Mouse (Mus musculus): ENCODE measurements around the gene Sh2d1b2. TPM values are rescaled to one million over a fixed set of nuclear protein-coding genes. Genes with fewer than 3 reads are reported as not detected.
"Not testable (repeated sequence)": the region's sequence is repeated elsewhere in the genome, so short reads cannot be mapped to it uniquely, and the experiment has no call there.

Gene Sh2d1b2
- not detected in 2 replicates for polyA plus RNA-seq (2015; fragmentation: Nextera tagmentation; extraction: Ambion mirVana)

DNA sequence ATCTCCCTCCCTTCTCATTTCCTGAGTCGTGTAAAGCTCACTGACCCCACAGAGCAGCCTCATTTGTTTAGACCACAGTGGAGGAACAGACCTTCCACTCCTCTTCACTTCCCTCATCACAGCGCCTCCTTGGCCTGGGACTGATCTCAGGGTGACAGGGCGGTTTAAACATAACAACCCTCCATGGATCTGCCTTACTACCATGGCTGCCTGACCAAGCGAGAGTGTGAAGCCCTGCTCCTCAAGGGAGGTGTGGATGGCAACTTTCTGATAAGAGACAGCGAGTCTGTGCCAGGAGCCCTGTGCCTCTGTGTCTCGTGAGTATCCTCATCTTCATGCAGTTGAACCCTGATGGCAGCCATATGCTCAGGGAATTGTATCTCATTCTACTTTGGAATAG lies at the start of gene Sh2d1b2:
Gene Sh2d1b2 (plus strand): TSS at position 62 of the 400 bp plus-strand sequence.
- H3K4me2 ChIP-seq; H3K9me3 ChIP-seq; H3K4me3 ChIP-seq; H3K4me1 ChIP-seq (replicated peaks); H3K36me3 ChIP-seq; ATAC-seq (ENCODE audit: low read depth); H3K27ac ChIP-seq (replicated peaks); H3K9ac ChIP-seq; H3K27me3 ChIP-seq: not testable (repeated sequence)
- WGBS, result 74% methylated on average over 6 of the region's 6 CpGs

DNA sequence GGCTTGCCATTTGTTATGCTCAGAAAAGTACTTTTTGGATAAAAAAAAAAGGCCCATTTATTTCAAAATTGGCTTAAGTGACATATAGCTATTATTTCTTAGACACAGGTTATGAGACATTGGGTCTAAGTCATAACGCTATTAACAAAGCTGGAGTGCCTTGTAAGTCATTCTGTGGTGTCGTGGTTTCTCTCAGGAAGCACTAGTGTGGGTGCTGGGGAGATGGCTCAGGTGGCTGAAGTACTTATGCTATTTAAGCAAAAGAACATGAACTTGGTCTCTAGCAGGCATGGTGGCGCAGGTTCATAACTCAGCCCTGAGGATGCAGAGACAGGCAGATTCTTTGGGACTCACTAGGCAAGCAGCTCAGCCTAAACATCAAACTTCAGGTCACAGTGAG lies 47.4 kb upstream of the Sh2d1b2 start:
- no peaks in the 10 kb centered on the region for H3K9me3 ChIP-seq
- H3K9ac ChIP-seq, result no peak overlapping the region
- no peak for ATAC-seq (ENCODE audit: low read depth)
- no peaks in the 10 kb centered on the region for H3K27me3 ChIP-seq
- 87% methylated on average over 3 of the region's 3 CpGs for WGBS
- H3K4me3 ChIP-seq, result no peak overlapping the region
- no peaks in the 10 kb centered on the region for H3K4me1 ChIP-seq (replicated peaks)
- no peak overlapping the region for H3K4me2 ChIP-seq
- H3K27ac ChIP-seq (replicated peaks), result no peak overlapping the region
- no peaks in the 10 kb centered on the region for H3K36me3 ChIP-seq

DNA sequence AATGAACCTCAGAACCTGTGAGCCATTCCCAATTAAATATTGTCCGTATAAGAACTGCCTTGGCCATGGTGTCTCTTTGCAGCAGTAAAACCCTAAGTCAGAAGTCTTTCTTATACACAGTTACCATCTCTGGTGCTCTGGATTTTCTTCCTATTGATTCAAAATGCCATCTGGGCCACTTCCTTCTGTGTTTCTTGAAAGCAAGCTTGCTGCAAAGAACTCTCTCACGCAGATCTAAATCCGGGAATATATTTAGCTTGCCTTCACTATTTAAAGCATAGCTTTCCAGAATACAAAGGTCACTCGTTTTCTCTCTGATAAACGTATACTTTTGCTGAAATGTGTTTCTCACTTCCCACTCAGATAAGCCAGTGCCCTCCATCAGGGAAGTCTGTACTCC lies 46.0 kb upstream of the Sh2d1b2 start:
- no peak overlapping the region for H3K4me3 ChIP-seq
- ATAC-seq (ENCODE audit: low read depth), result no peak
- H3K27ac ChIP-seq (replicated peaks), result no peak overlapping the region
- H3K9ac ChIP-seq, result no peak overlapping the region
- no peaks in the 10 kb centered on the region for H3K27me3 ChIP-seq
- no peaks in the 10 kb centered on the region for H3K9me3 ChIP-seq
- H3K4me1 ChIP-seq (replicated peaks), result no peaks in the 10 kb centered on the region
- no peak overlapping the region for H3K4me2 ChIP-seq
- H3K36me3 ChIP-seq, result no peaks in the 10 kb centered on the region
- 89% methylated on average over 5 of the region's 5 CpGs for WGBS

DNA sequence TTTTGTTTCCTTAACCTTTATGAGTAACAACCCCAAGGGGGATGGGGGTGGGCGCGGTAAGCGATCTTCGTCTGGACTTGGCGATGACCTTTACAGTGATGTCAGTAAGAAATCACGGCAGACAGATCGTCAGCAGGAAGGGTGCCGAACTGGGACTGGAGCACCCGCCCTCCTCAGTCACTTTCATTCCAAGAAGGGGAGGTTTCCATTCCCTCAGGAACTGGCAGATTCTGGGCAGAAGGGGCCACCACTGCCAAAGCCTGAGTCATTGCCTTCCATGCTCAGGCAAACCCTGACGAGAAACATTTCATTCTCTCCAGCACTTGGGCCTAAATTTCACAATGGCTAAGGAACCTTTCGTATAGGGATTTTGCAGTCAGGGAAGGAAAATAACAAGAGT lies 43.9 kb upstream of the Sh2d1b2 start:
- no peak overlapping the region for H3K4me3 ChIP-seq
- H3K27me3 ChIP-seq, result no peaks in the 10 kb centered on the region
- no peak overlapping the region for H3K4me2 ChIP-seq
- peaks cover 12% of the 10 kb centered on the region for H3K36me3 ChIP-seq
- no peak overlapping the region for H3K9ac ChIP-seq
- no peak overlapping the region for H3K27ac ChIP-seq (replicated peaks)
- 72% methylated on average over 11 of the region's 11 CpGs for WGBS
- no peaks in the 10 kb centered on the region for H3K9me3 ChIP-seq
- ATAC-seq (ENCODE audit: low read depth), result no peak
- no peaks in the 10 kb centered on the region for H3K4me1 ChIP-seq (replicated peaks)

DNA sequence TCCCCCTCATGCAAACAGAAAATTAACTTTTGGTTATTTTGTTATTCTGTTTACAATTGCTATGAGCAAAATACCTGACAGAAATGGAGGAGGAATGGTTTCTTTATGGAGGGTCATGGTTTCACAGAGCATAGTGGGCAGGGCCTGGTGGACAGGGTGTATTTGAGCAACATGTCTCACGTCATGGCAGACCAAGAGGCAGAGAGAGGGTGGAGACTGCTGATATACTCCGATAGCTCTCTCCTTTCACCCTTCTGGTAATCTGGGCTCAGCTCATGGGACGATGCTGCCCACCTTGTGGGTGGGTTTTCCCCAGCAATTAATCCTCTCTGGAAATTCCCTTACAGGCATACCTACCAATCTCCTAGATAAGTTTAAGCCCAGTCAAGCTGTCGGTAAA lies 42.3 kb upstream of the Sh2d1b2 start:
- Histone ChIP-seq H3K4me2 (no peak overlapping the region), H3K36me3 (peaks cover 27% of the 10 kb centered on the region), H3K9ac (no peak overlapping the region), H3K4me1 (replicated peaks) (no peaks in the 10 kb centered on the region), H3K27ac (replicated peaks) (no peak overlapping the region), H3K27me3 (no peaks in the 10 kb centered on the region), H3K9me3 (no peaks in the 10 kb centered on the region), H3K4me3 (no peak overlapping the region)
- no peak for ATAC-seq (ENCODE audit: low read depth)
- 83% methylated on average over 4 of the region's 4 CpGs for WGBS

DNA sequence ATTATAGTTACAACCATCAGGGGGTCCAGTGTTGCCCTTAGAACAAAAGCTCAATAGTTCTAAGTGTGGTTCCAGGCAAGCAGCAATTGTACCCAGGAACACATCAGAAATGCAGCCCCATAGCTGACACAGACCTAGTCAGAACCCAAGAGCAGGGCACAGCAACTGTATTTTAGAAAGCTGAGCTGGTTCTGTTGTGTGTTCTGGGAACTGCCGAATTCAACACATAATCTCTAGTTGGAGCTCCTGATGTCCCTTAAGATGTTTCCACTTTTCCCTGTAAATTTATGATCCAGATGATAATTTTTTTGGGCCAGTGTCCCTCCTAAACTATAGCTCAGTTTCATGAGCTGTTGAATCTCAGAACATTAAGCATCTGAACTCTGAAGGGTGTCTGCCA lies 40.6 kb upstream of the Sh2d1b2 start:
- Histone ChIP-seq H3K9me3 (no peaks in the 10 kb centered on the region), H3K9ac (no peak overlapping the region), H3K4me1 (replicated peaks) (no peaks in the 10 kb centered on the region), H3K27ac (replicated peaks) (no peak overlapping the region), H3K36me3 (peaks cover 44% of the 10 kb centered on the region), H3K4me2 (no peak overlapping the region), H3K4me3 (no peak overlapping the region), H3K27me3 (no peaks in the 10 kb centered on the region)
- WGBS, result 86% methylated on average over 1 of the region's 1 CpGs
- no peak for ATAC-seq (ENCODE audit: low read depth)

DNA sequence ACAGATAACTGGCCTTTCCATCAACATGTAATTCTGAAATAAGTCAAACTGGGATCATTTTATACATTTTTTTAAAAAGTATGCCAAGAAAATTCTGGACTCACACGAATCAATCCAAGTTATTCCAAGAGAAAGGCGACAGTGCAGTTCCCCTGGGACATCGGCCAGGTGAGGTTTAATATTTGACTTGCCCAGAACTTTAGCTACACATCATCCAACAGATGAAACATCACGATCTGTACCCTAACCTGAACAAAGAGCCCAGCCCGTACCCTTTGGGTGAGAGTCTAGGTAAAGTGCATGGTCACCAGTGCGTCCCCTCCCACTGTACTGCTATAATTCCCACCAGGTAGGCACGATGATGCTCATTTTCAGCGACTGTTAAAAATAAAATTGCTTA lies 36.3 kb upstream of the Sh2d1b2 start:
- no peak overlapping the region for H3K27ac ChIP-seq (replicated peaks)
- H3K9ac ChIP-seq, result no peak overlapping the region
- H3K9me3 ChIP-seq, result no peaks in the 10 kb centered on the region
- H3K4me1 ChIP-seq (replicated peaks), result no peaks in the 10 kb centered on the region
- 88% methylated on average over 8 of the region's 8 CpGs for WGBS
- H3K4me2 ChIP-seq, result no peak overlapping the region
- H3K27me3 ChIP-seq, result no peaks in the 10 kb centered on the region
- peaks cover 80% of the 10 kb centered on the region for H3K36me3 ChIP-seq
- no peak overlapping the region for H3K4me3 ChIP-seq
- no peak for ATAC-seq (ENCODE audit: low read depth)

DNA sequence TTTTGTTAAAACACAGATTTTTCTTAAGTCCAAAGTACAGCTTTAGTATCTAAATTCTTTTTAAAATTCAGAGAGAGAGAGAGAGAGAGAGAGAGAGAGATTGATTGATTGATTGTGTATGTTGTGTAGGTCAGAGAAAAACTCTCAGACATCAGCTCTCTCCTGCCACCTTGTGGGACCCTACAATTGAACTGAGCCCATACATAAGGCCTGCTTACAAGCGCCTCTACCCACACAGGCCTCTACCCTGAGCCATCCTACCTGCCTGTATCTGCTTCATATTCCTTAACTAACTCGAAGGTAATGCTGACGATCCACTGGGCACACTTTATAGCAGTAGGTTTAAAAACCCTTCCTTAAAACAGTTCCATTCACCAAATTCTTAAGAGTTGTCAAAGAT lies 32.2 kb upstream of the Sh2d1b2 start:
- Histone ChIP-seq H3K36me3 (peaks cover 77% of the 10 kb centered on the region), H3K4me2 (no peak overlapping the region)
- ATAC-seq (ENCODE audit: low read depth), result no peak

DNA sequence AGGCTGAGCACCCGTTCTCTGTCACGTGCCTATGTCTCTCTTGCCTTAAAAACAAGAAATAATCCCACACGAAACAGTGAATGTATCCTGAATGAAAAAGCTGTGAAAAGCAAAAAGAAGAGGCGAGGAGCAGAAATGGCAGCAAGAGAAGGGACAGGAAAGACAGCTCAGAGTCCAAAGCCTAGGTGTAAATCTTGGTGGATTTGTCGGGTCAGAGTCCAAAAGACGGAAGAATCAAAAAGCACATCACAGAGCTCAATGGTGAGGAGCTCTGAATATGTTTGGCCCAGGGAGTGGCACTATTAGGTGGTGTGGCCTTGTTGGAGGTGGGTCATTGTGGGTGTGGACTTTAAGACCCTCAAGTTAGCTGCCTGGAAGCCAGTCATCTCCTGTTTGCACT lies 26.2 kb upstream of the Sh2d1b2 start:
- no peak overlapping the region for H3K4me2 ChIP-seq

More for the DNA sequence above, 32.2 kb upstream of the Sh2d1b2 start:
- 91% methylated on average over 3 of the region's 3 CpGs for WGBS
- Histone ChIP-seq H3K27ac (replicated peaks) (no peak overlapping the region), H3K4me3 (no peak overlapping the region), H3K4me1 (replicated peaks) (no peaks in the 10 kb centered on the region), H3K9ac (no peak overlapping the region), H3K9me3 (no peaks in the 10 kb centered on the region), H3K27me3 (no peaks in the 10 kb centered on the region)

DNA sequence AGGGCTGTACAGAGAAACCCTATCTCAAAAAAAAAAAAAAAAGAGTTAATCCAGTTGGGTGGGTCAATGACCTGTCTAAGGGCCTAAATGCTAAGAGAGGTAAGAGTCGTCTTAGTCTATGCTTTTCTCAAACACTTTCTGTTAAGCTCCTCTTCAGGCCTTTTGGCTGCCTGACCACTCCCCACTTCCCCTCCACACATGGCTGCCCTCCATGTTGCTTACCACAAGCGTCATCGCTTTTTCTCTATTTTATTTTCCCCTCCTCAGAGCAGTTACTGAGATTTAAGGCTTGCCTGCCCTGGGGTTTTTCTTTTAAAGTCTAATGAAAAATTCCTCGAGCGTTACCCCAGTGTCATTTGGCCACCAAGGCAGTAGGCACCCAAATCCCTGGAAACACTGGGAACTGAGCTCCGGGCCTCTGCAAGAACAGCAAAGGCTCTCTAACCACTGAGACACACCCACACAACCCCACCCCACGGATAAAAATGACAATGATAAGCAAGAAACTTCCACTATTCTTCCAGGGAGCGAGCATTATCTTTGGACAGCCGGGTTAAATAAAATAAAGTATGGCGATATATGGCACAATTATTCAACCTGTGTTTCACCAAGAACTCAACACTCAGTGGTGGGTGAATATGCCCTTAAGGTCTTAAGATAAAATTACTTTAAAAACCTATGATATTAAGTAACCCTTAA lies 19.2 kb upstream of the Sh2d1b2 start:
- Histone ChIP-seq H3K4me3 (no peak overlapping the region), H3K4me2 (peak overlapping the region; percentile 16; the same call in 1 of the 2 replicates), H3K9me3 (no peaks in the 10 kb centered on the region), H3K27me3 (peaks cover 14% of the 10 kb centered on the region; the same call in 1 of the 2 replicates), H3K27ac (replicated peaks) (no peak overlapping the region), H3K36me3 (peaks cover 34% of the 10 kb centered on the region), H3K4me1 (replicated peaks) (peaks cover 11% of the 10 kb centered on the region), H3K9ac (no peak overlapping the region)
- 92% methylated on average over 10 of the region's 10 CpGs for WGBS
- no peak for ATAC-seq (ENCODE audit: low read depth)

More for the DNA sequence above, 26.2 kb upstream of the Sh2d1b2 start:
- Histone ChIP-seq H3K36me3 (peaks cover 78% of the 10 kb centered on the region), H3K27me3 (no peaks in the 10 kb centered on the region), H3K4me1 (replicated peaks) (no peaks in the 10 kb centered on the region), H3K9ac (no peak overlapping the region), H3K9me3 (no peaks in the 10 kb centered on the region), H3K27ac (replicated peaks) (no peak overlapping the region), H3K4me3 (no peak overlapping the region)
- no peak for ATAC-seq (ENCODE audit: low read depth)
- WGBS, result 91% methylated on average over 6 of the region's 6 CpGs

DNA sequence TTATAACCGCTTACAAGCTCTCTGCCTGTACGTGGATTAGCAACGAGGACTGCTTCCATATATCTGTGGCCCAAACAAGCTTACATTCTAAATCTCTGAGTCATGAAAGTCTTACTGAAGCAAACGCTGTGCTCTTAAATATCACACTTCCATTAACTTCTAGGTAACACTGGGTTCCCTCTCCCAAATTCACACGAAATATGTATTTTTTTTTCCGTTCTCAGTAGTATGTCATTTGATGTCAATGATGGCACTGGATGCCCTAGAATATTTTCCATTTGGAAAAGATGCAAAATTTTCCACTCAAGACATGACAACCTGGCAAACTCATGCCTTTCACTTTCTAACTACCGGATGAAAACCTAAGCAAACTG lies 18.2 kb upstream of the Sh2d1b2 start:
- Histone ChIP-seq H3K36me3 (peaks cover 23% of the 10 kb centered on the region), H3K9ac (peak overlapping the region; percentile 92), H3K4me2 (peak overlapping the region; percentile 81), H3K27me3 (peaks cover 14% of the 10 kb centered on the region; the same call in 1 of the 2 replicates), H3K27ac (replicated peaks) (0 out of 2 replicates have a peak overlapping the region, but pooled peaks have one; percentile 74), H3K4me1 (replicated peaks) (peaks cover 11% of the 10 kb centered on the region), H3K9me3 (no peaks in the 10 kb centered on the region), H3K4me3 (peak overlapping the region; percentile 89)
- no peak for ATAC-seq (ENCODE audit: low read depth)
- WGBS, result 45% methylated on average over 7 of the region's 7 CpGs

DNA sequence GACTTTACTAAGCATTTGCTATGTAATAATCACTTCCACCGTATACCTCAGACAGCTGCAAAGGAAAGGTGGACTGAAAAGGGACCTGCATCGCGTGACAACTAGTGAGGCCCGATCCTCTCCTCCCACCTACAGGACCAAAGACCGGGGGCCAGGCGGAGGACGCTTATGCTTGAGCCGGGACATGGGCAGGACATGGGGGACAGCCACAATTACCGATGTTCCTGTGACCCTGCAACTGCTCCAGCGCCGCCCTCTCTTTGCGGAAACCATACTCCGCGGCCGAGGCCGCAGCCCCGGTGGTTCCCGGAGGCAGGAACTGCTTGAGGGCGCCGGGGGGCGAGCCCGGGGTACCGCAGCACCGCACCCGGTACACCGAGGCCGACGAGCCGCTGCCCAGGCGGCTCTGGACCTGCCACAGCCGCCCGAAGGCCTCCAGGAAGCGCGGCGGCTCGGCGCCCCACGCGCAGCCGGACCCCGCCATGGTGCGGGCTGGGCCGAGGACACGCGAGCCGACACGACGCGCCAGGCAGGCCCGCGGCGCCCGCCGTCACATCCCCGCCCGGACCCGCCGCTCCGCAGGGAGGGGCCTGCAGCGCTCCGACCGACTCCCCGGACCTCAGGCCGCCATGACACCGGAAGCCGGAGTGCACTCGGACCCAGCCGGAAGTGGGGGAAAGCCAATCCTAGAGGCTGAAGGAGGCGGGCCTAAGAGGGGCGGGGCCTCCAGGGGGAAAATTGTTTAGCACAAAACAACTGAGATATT lies 17.6 kb upstream of the Sh2d1b2 start, which contains the start of gene Uhmk1:
Gene Uhmk1 (minus strand): TSS at position 641 of the 766 bp plus-strand sequence.
- Histone ChIP-seq H3K27ac (replicated peaks) (peak within 1 kb of the TSS; percentile 74), H3K4me1 (replicated peaks) (peaks cover 11% of the 10 kb centered on the region), H3K4me2 (peak within 1 kb of the TSS; percentile 81), H3K27me3 (peaks cover 14% of the 10 kb centered on the region; the same call in 1 of the 2 replicates), H3K9me3 (no peaks in the 10 kb centered on the region), H3K9ac (peak within 1 kb of the TSS; percentile 92), H3K36me3 (peaks cover 20% of the 10 kb centered on the region), H3K4me3 (peak within 1 kb of the TSS; percentile 89)
- WGBS, result under 1% methylated on average over 62 of the region's 70 CpGs
- peak; percentile 100 for ATAC-seq (ENCODE audit: low read depth)

Measured in neural tube, embryonic 13.5 days (tissue).